Mouse (Mus musculus) liver, adult 10 weeks (tissue): Measurements from ENCODE around the gene Zfand6. TPM values are rescaled to one million over a fixed set of nuclear protein-coding genes. Genes with fewer than 3 reads are reported as not detected.

ENCODE experiments used
- polyA plus RNA-seq: library from polyadenylated mRNA; stranded (reverse); fragments of 350-450 nt; fragmentation: Illumina TruSeq; extraction: RNeasy Lipid Tissue Mini Kit (QIAGEN cat#74804); gene quantifications from one replicate; pipeline ENCODE4 v1.2.3, GENCODE M21; 2014; ENCODE audit warnings: low read depth, low replicate concordance

Gene Zfand6
- polyA plus RNA-seq, result 425 TPM

GRCm38 (mm10) chr7:84689251-84690100, at the start of gene Zfand6:
Gene Zfand6 (minus strand): TSS chr7:84689959.

DNA sequence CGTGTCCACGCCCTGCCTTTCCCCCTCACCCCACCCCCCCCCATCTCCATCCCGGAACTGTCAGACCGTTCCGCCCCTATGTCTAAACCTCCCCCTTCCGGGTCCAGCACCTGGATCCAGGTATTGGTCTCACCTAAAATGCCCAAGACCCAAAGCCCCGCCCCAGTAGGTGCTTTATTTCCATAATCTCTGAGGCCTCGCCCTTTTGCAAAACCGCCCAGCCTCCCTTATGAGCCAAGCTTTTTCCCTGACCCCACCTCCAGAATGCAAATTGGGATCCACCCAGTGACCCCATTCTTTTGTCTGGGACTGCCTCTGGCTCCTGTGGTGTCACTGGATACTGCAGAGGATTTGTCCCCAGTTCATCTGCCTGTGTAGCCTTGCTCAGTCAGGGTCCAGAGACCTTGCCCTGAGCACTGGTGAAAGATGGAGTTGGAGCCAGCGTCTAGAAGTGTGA, 83.4 kb downstream of the Zfand6 start, which contains the start of gene Fah:
Gene Fah (minus strand): TSS at position 430 of the 457 bp plus-strand sequence.

Other genes starting within 250 kb of the Zfand6 start
- gene Gm2115, start 161.0 kb downstream of the Zfand6 start, polyA plus RNA-seq, result not detected
- 208 TPM for gene Fah, start 83.2 kb downstream of the Zfand6 start, polyA plus RNA-seq
- gene Olfr291, start 163.6 kb upstream of the Zfand6 start, polyA plus RNA-seq, result not detected